Mouse (Mus musculus) ovary, adult 2 months (tissue): Measurements from ENCODE around the gene Fam50a. TPM values are rescaled to one million over a fixed set of nuclear protein-coding genes. Genes with fewer than 3 reads are reported as not detected.

Source experiments
- polyA plus RNA-seq: library from polyadenylated mRNA; depleted of rRNA; stranded (reverse); fragments of >200 nt; gene quantifications from 2 replicates; pipeline ENCODE4 v1.2.3, GENCODE M21; 2012; rRNA removed

The Fam50a gene
- polyA plus RNA-seq, result 21.1 and 32.9 TPM in 2 replicates

DNA sequence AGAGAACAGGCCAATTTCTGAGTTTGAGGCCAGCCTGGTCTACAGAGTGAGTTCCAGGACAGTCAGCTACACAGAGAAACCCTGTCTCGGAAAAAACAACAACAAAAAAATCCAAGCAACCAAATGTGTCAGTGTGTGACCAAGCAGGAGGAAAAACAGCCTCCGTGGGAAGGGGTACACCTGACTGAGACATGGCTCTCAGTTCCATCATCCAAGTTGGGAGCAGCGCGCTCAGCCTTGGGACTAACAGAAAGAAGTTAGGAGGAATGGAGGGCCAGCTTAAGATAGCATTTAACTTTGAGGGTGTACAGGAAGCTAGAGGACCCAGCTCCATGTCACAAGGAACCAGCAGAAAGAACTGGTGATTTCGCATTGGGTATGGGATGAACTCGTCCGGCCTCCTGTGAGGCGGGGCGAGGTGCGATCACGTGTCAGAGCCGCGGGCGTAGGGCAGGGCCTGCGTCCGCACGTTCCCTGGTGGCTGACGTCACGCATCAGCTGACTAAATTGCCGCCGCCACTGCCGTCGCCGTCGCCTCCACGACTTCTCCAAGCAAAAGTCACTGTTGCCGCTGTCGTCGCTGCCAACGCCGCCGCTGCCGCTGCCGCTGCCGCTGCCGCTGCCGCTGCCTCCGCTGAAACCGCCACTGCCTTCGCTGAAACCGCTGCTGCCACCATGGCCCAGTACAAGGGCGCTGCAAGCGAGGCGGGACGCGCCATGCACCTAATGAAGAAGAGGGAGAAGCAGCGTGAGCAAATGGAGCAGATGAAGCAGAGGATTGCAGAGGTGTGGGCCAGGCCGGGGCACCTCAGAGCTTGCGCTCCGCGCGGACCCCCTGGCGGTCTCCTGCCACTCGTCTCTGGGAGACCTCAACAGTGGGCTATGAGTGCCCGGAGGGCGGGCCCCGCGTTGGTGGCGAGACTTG lies at the start of gene Fam50a:
Gene Fam50a, plus strand, starts transcription at position 494 of the 925 bp plus-strand sequence.

DNA sequence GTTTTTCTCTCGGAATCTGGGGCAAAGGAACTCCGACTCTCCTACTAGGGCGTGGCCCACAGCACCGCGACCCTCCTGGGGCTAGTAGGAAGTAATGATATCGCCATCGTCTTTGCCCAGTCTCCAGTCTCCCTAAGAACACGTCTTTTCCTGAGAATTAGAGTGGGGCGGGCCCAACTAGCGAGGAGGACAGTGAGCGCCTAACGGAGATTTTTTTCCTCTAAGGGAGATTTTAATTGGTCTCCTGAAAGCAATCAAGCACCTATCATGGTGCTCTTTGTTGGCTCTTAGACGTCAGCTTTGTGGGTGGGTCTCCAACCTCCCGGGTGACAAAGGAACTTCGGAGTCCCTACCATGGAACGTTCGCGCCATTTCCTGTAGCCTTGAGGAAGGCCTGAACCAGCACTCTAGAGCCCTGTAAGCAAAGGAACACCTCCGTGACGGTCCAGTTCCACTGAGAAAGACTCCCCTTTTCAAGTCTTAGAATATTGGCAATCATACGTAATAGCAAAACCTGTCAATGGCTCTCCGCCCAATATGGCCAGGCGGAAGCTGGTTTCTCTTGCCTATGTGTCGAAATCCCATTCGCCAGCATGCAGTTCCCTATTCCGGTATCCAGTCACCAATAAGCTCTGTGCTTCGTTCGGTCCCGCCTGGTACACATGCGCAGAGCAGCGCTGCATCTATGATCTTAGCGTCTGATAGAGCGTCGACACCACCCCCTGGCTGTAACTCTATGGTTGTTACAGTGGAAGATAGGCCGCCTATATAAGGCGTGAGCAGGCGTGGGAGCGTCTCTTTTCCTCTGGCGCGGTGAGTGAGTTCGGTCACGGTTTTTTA lies 42.6 kb upstream of the Fam50a start, which contains the start of gene Rpl10:
Gene Rpl10, plus strand, starts transcription at position 751 of the 840 bp plus-strand sequence.

DNA sequence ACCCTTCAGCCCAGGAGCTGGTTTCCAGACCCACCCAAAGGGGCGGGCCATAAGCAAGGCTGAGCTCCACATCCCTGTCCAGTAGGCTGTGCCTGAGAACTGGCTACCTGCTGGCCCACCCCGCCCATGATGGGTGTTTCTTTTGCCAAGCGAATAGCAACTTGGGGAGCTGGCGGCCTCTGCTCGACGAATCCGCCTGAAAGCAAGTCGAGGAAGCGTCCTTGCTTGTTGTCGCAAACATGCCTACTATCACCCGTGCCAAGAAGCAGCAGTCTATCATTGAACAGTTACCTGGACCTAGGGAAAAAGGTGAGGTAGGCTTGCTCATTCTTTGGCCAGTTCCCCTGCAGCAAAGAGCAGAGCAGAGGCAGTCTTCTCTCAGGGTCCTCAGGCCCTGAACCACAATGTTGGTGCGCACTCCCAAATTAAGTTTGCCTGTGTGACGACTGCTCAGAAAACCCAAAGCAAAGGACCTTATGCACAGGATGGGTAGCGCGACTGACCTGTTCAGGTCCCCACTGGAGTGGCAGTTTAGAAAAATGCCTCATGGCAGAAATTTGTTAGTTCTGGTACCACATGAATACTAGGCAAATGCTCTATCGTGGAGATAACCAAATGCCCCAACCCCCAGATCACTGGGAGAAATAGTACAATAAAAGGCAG lies 31.0 kb upstream of the Fam50a start, which contains the start of the genes Taz and Dnase1l1:
Gene Taz, plus strand, starts transcription at position 181 of the 663 bp plus-strand sequence.
Gene Dnase1l1, minus strand, starts transcription at position 606 of the 663 bp plus-strand sequence.

DNA sequence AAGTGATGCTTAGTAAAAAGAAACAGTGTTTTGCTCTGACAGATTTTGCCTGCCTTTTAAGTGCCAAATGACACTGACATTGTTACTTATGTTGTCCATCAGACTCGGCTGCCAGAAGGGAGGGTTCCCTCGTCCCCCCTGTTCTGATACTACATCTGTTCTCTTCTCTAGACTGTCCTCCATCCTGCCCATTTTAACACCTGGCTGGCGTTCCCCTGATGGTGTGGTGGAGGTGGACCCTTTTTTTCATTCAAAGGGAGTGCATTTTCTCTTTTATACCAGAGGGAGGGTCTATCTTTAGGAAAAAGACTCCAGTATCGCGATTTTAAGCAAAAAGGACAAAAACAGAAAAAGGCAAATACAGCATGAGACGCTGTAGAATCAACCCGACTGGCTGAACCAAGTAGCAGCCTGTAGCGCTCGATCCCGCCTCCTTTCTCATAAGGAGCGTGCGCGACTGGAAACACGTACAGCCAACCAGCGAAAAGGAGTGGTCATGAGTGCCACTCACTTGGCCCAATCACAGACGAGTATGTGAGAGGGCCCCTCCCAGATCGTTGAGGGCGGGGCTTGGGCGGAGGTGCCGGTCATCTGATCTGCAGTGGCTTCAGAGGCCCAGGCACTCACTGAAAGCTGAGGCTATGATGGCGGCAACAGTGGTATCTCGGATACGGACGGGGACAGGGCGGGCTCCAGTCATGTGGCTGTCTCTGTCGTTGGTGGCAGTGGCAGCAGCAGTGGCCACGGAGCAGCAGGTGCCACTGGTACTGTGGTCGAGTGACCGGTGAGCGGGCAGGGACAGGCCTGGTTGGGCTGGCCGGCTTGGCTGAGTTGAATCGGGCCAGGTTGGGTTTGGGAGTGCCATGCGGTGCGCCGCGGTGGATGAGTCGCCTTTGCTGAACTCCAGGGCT lies 16.0 kb upstream of the Fam50a start, which contains the start of gene Atp6ap1:
Gene Atp6ap1, plus strand, starts transcription at position 560 of the 911 bp plus-strand sequence.

DNA sequence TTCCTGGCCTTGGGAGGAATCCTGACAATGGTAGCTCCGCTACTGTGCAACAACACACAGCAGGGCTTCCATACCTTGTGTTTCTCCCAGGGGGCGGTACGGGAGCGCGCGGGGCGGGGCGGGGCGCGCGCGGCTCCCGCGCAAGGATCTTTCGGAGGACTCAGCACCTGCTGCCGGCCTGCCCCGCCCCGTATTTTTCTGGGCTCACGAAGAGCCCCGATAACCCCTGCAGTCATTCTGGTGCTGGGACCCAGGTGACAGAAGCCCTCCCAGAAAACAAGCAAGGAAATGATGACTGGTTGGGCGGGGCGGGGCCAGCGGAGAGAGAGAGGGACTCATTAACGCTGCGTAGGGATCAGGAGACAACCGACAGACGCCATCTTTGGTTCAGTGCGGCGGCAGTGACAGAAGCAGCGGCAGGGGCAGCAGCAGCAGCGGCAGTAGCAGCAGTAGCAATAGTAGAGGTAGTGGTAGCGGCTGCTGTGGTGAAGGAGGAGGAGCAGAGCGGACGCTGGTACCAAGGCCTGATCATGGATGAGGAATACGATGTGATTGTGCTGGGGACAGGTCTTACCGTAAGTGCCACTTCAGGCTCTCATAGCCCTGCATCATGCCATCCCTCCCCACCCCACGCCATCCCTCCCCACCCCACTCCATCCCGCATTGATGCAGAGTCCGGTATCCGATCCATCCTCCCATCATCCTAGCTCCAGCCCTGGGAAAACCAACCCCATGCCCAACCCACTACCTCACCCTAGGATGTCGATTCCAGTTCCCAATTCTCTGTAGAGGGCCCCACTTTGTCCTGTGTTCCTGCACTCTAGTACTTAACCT lies 7.7 kb upstream of the Fam50a start, which contains the start of gene Gdi1:
Gene Gdi1, plus strand, starts transcription at position 132 of the 834 bp plus-strand sequence.

DNA sequence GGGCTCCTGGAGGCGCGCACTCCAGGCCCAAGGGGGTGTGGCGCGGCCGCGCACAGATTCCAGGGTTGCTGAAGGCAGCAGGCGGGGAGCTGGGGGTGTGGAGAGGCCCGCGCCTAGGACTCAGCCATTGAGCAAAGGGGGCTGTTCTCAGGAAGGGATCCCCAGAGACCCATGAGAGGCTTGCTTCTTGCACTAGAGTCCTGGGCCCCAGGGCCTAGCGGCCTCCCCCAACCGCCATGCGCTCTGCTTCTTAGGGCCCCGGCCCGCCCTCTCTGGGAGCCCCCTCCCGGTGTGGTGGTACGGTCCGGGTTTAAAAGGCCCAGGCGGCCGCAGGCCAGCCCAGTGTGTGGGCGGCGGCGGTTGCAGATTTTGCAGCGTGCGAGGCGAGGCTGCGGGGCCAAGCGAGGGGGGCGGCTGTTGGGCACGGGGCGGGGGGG lies 15.9 kb downstream of the Fam50a start, which contains the start of gene Plxna3:
Gene Plxna3, plus strand, starts transcription at position 342 of the 437 bp plus-strand sequence.

DNA sequence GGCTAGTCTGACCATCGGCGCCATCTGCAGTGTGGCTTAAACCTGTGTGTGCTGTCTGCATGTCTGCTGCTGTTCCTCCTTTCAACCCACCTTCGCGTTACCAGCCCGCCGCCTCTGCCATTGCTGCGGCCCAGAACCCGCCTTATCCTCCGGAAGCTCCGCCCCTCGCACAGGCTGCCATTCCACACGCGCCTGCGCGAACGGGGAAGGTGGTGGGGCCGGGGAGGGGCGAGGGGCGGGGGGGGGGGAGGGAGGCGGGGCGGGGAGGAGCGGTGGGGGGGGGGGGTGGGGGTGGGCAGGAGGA lies 40.6 kb downstream of the Fam50a start, which contains the start of gene Lage3:
Gene Lage3, minus strand, starts transcription at position 152 of the 304 bp plus-strand sequence.

Other genes starting within 250 kb of the Fam50a start
- not detected in 2 replicates for gene Opn1mw, start 185.6 kb upstream of the Fam50a start, polyA plus RNA-seq
- 6.5 and 6.8 TPM in 2 replicates for gene Mecp2, start 177.7 kb upstream of the Fam50a start, polyA plus RNA-seq
- not detected in 2 replicates for gene Tex28, start 145.2 kb upstream of the Fam50a start, polyA plus RNA-seq
- gene Tktl1, start 135.8 kb upstream of the Fam50a start, polyA plus RNA-seq, result not detected in 2 replicates
- gene Flna, start 63.2 kb upstream of the Fam50a start, polyA plus RNA-seq, result 1,320 and 1,493 TPM in 2 replicates
- gene Emd, start 58.3 kb upstream of the Fam50a start, polyA plus RNA-seq, result 98.6 and 99.3 TPM in 2 replicates
- 2,034 and 2,389 TPM in 2 replicates for gene Rpl10, start 42.2 kb upstream of the Fam50a start, polyA plus RNA-seq
- 142 and 175 TPM in 2 replicates for gene Taz, start 31.1 kb upstream of the Fam50a start, polyA plus RNA-seq
- gene Dnase1l1, start 30.7 kb upstream of the Fam50a start, polyA plus RNA-seq, result 12.3 and 16.7 TPM in 2 replicates
- 496 and 534 TPM in 2 replicates for gene Atp6ap1, start 15.9 kb upstream of the Fam50a start, polyA plus RNA-seq
- 168 and 233 TPM in 2 replicates for gene Gdi1, start 8.0 kb upstream of the Fam50a start, polyA plus RNA-seq
- gene Plxna3, start 16.0 kb downstream of the Fam50a start, polyA plus RNA-seq, result 52.6 and 54.4 TPM in 2 replicates
- 35.4 and 57.3 TPM in 2 replicates for gene Lage3, start 40.6 kb downstream of the Fam50a start, polyA plus RNA-seq
- gene Ubl4a, start 60.2 kb downstream of the Fam50a start, polyA plus RNA-seq, result 41.1 and 49.1 TPM in 2 replicates
- gene Slc10a3, start 60.3 kb downstream of the Fam50a start, polyA plus RNA-seq, result 28.8 and 36.6 TPM in 2 replicates
- 44.5 and 55.3 TPM in 2 replicates for gene Fam3a, start 80.2 kb downstream of the Fam50a start, polyA plus RNA-seq
- gene Ikbkg, start 80.3 kb downstream of the Fam50a start, polyA plus RNA-seq, result 19.2 and 26.4 TPM in 2 replicates
- 55.0 and 66.7 TPM in 2 replicates for gene G6pdx, start 116.2 kb downstream of the Fam50a start, polyA plus RNA-seq
- not detected in 2 replicates for gene Gm6880, start 168.4 kb downstream of the Fam50a start, polyA plus RNA-seq